Mouse (Mus musculus) thymus, postnatal 25 days (tissue): ENCODE measurements around the gene Prss16.

Source experiments
- DNase-seq: peaks from one replicate; pipeline ENCODE4 v3.0.0; 2022

The Prss16 gene

GRCm38 (mm10) chr13:22005605-22006333 lies 3.8 kb downstream of the Prss16 start:
- DNase-seq = peak; percentile 68

- DNase-seq = peak; percentile 34
Observed at GRCm38 (mm10) chr13:22001823-22002222, 7.7 kb downstream of the Prss16 start.

- DNase-seq = no peak
Observed at GRCm38 (mm10) chr13:22001346-22001745, 8.2 kb downstream of the Prss16 start.

GRCm38 (mm10) chr13:21999147-21999546 lies 10.4 kb downstream of the Prss16 start:
- DNase-seq = no peak

GRCm38 (mm10) chr13:21998412-21998811 lies 11.1 kb downstream of the Prss16 start:
- no peak for DNase-seq

- DNase-seq = no peak
Observed at GRCm38 (mm10) chr13:21997821-21998220, 11.7 kb downstream of the Prss16 start.

GRCm38 (mm10) chr13:21997201-21997820 lies 12.2 kb downstream of the Prss16 start:
- no peak for DNase-seq

GRCm38 (mm10) chr13:21996840-21997185 lies 12.7 kb downstream of the Prss16 start:
- no peak for DNase-seq

GRCm38 (mm10) chr13:21996101-21996839 lies 13.3 kb downstream of the Prss16 start:
- DNase-seq = no peak

GRCm38 (mm10) chr13:21995331-21995914 lies 14.1 kb downstream of the Prss16 start:
- peak; percentile 45 for DNase-seq

GRCm38 (mm10) chr13:21994896-21995295 lies 14.6 kb downstream of the Prss16 start:
- no peak for DNase-seq

GRCm38 (mm10) chr13:21993957-21994738 lies 15.4 kb downstream of the Prss16 start:
- peak; percentile 57 for DNase-seq

- no peak for DNase-seq
Observed at GRCm38 (mm10) chr13:21992550-21992949, 17.0 kb downstream of the Prss16 start.

- DNase-seq = no peak
Observed at GRCm38 (mm10) chr13:21984486-21984885, 25.1 kb downstream of the Prss16 start.

GRCm38 (mm10) chr13:21981803-21982193 lies 27.7 kb downstream of the Prss16 start:
- DNase-seq = no peak

- DNase-seq = no peak
Observed at GRCm38 (mm10) chr13:21980981-21981802, 28.4 kb downstream of the Prss16 start, which contains the start of gene Pom121l2. TSS of gene Pom121l2 (plus strand) at chr13:21981194.

- DNase-seq = peak; percentile 83
Observed at GRCm38 (mm10) chr13:21974726-21975473, 34.6 kb downstream of the Prss16 start.

GRCm38 (mm10) chr13:21974221-21974725 lies 35.3 kb downstream of the Prss16 start:
- DNase-seq = peak; percentile 94

- DNase-seq = no peak
Observed at GRCm38 (mm10) chr13:21971641-21972040, 37.9 kb downstream of the Prss16 start.

GRCm38 (mm10) chr13:21969816-21970215 lies 39.7 kb downstream of the Prss16 start:
- no peak for DNase-seq

- DNase-seq = no peak
Observed at GRCm38 (mm10) chr13:21969269-21969668, 40.3 kb downstream of the Prss16 start.
